Mouse (Mus musculus) megakaryocyte-erythroid progenitor cell, adult 5-6 weeks (primary cell): ENCODE measurements around the gene Zdhhc24. TPM values are rescaled to one million over a fixed set of nuclear protein-coding genes. Genes with fewer than 3 reads are reported as not detected.

Source experiments
- ATAC-seq: replicated peaks from 2 replicates; pipeline ENCODE4 v1.8.0; 2016; ENCODE audit warnings: mild to moderate bottlenecking, inconsistent platforms; ENCODE audit not compliant: severe bottlenecking, poor library complexity, low FRiP score, low TSS enrichment
- total RNA-seq, 2 experiments: library from RNA; stranded (forward) in 1 of 2; stranded (reverse) in 1 of 2; fragments of 200-1000, 215-1000 nt in 1 of 2; fragments of >200 nt in 1 of 2; fragmentation: Nextera tagmentation in 1 of 2; gene quantifications; 2 replicates each; pipeline ENCODE4 v1.2.3; 2014 to 2017

The Zdhhc24 gene
- total RNA-seq, 2 experiments from 2014 or later: 13.2 to 16.5 TPM

GRCm38 (mm10) chr19:4876241-4876640, 2.2 kb upstream of the Zdhhc24 start:
- no peak for ATAC-seq

- no peak for ATAC-seq
Measured at GRCm38 (mm10) chr19:4876755-4877154, 1.7 kb upstream of the Zdhhc24 start.

- 0 out of 2 replicates have a peak, but pooled peaks have one; percentile 1 for ATAC-seq
Measured at GRCm38 (mm10) chr19:4877785-4878184, 683 bp upstream of the Zdhhc24 start, which contains the start of gene Actn3. Gene Actn3, minus strand, starts transcription at chr19:4877909.

- ATAC-seq: no peak
Measured at GRCm38 (mm10) chr19:4879324-4879703, 846 bp downstream of the Zdhhc24 start.

- peak; percentile 58 for ATAC-seq
Measured at GRCm38 (mm10) chr19:4883961-4884360, 5.5 kb downstream of the Zdhhc24 start.

GRCm38 (mm10) chr19:4889791-4890190, 11.3 kb downstream of the Zdhhc24 start:
- no peak for ATAC-seq

- peak; percentile 87 for ATAC-seq
Measured at GRCm38 (mm10) chr19:4891798-4892197, 13.3 kb downstream of the Zdhhc24 start.

GRCm38 (mm10) chr19:4896780-4897520, 18.5 kb downstream of the Zdhhc24 start:
- ATAC-seq: no peak

- ATAC-seq: no peak
Measured at GRCm38 (mm10) chr19:4898972-4899371, 20.5 kb downstream of the Zdhhc24 start.

GRCm38 (mm10) chr19:4899888-4900287, 21.4 kb downstream of the Zdhhc24 start:
- ATAC-seq: no peak

GRCm38 (mm10) chr19:4905979-4906794, 27.7 kb downstream of the Zdhhc24 start, which contains the start of gene Bbs1:
Gene Bbs1, minus strand, starts transcription at chr19:4906628.
- ATAC-seq: peak; percentile 64

GRCm38 (mm10) chr19:4908107-4908506, 29.6 kb downstream of the Zdhhc24 start:
- peak; percentile 63; the same call in 1 of the 2 replicates for ATAC-seq

GRCm38 (mm10) chr19:4909376-4909775, 30.9 kb downstream of the Zdhhc24 start:
- no peak for ATAC-seq

GRCm38 (mm10) chr19:4915924-4916603, 37.6 kb downstream of the Zdhhc24 start:
- no peak for ATAC-seq

GRCm38 (mm10) chr19:4916827-4917226, 38.4 kb downstream of the Zdhhc24 start:
- ATAC-seq: no peak

- no peak for ATAC-seq
Measured at GRCm38 (mm10) chr19:4919652-4920051, 41.2 kb downstream of the Zdhhc24 start.

- no peak for ATAC-seq
Measured at GRCm38 (mm10) chr19:4925121-4925860, 46.8 kb downstream of the Zdhhc24 start.

- ATAC-seq: peak; percentile 100
Measured at GRCm38 (mm10) chr19:4927904-4928531, 49.5 kb downstream of the Zdhhc24 start, which contains the start of gene Dpp3. Gene Dpp3, minus strand, starts transcription at chr19:4928287.

- ATAC-seq: no peak
Measured at GRCm38 (mm10) chr19:4928781-4929180, 50.3 kb downstream of the Zdhhc24 start.
